Mouse (Mus musculus): ENCODE measurements around the gene Mbnl1.

Gene Mbnl1

DNA sequence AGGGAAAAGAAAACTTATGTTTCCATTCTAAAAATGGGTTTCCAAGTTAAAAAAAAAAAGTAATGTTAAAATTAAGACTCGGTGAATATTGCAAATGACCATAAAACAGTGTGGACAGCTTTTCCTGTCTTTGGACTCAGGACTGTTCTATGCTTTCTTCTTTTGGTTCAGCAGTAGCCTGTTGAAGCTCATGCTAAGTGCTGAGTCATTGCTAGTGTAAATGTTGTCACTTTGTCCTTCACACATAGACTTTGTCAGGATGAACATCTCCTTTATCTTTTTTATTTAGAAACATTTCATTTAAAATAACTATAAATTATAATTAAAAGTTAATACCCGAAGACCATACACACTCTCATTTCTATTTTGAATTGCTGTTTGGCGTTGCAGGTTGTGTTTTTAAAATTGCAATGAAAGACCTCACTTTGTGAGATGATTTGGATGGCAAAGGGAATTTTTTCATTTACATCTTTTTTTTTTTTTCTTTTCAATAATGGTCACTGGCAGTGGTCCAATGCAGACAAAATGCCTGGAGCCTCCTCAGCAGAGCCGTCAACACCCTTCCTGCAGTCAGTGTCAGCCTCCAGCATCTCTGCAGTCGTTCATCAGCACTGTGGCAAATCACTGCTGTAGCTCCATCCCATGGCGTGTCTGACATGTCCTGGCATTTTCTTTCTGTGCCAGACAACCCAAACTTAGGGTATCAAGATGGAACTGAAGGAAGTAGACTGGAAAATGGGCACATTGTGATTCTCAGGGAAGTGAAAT is 96.4 kb downstream of the Mbnl1 start:
- DNase-seq (ENCODE audit: low spot score) = no peak

DNA sequence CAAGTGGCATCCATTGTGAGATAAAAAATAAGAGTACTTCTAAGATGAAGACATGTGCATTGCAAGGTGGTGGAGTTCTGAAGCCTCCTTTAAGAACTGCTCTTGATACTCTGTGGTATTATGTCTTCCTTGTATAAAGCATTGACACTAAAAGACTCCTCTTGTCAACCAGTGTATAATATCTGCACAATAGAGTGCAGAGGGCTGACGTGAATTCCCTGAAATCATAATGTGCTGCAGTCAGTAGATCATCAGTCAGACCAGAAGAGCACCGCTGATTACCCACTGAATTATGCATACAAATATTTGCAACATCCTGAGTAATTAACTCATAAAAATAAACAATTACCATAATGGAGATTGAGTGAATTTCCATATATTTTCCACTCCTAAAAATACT is 97.2 kb downstream of the Mbnl1 start:
- DNase-seq (ENCODE audit: low spot score) = no peak

DNA sequence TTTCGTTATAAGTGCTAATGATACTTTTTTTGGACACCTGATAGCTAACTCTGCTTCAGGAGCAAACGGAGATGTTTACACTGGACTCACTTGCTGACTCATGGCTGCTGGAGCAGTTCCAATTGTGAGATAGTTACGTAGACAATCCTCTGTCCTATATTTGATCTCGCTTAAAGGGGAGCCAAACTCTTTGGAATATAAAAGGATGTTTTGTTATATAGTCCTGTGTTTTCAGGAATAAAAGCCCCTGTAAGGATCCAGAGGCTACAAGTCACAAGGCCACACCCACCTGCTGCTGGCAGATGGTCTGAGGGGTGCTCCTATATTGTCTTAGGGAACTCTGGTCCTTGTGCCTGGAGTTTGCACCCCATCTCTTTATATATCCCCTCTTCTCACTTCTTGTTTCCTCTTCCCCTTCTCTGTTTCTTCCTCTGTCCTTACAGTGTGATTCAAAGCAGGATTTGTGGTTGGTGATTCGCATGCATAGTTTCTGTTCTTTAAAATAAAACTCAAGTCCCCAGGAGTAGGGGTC is 97.9 kb downstream of the Mbnl1 start:
- no peak for DNase-seq (ENCODE audit: low spot score)

DNA sequence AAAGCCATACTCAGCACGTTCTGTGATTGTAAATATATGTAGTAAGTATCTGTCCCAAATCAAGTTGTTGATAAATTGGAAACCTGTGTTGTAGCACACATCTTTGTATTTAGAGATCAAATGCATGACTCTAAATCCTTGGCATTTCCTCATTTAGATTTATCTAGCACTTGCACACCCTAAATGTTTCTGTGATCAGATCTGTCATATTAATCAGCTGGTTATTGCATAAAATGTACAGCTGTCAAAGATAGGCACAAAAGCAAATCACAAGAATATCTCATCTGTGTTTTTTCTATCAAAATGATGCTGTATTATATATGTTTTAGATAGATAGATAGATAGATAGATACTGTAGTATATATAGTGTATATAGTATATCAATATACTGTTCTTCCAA is 98.9 kb downstream of the Mbnl1 start:
- DNase-seq (ENCODE audit: low spot score) = no peak

DNA sequence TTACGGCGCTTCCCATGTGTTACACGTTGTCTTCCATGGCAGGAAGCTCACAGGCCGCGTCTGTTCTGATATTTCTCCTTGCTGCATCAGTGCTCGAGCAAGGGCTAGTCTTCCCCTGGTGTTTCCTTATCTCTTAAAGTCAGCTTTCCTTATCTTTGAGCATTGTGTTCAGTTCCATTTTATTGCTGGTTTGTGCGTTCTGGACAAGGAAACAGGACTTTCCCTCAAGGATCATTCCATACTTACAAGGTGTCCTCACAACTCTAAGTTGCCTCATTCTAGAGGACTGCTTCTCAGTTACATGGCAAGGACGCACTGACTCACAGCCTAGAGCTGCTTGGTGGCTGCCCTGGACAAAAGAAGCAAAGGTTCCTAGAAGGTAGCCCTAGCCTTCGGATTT is 101.6 kb downstream of the Mbnl1 start:
- no peak for DNase-seq (ENCODE audit: low spot score)

DNA sequence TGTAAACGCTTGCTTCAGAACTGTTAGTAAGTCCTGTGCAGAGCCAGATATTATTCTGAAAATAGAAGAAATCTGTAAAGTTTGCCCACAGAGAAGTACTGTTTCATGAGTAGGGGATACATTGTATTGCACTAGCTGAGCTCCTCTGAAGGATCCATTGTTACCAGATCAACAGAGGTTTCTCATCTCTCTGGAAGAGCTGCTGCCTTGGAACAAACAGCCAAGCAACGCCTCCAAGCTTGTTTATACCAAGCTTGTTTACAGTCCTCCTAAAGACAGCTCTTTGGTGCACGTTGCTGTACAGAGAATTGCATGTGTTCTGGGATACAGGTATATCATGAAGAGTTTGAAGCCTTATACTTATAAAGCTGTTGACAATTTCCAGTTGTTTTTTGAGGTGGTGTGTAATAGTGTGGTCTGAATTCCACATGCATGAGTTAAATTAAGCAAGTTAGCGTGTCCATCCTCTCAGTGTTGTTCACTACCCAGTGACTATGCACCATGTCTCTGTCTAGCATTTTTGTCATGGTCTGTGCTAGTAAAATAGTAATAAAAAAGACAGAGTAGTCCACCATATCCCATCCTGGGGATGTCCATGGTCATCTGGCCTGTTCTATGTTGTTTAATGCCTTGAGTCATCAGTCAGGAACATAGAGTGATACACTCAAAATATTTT is 102.4 kb downstream of the Mbnl1 start:
- no peak for DNase-seq (ENCODE audit: low spot score)

DNA sequence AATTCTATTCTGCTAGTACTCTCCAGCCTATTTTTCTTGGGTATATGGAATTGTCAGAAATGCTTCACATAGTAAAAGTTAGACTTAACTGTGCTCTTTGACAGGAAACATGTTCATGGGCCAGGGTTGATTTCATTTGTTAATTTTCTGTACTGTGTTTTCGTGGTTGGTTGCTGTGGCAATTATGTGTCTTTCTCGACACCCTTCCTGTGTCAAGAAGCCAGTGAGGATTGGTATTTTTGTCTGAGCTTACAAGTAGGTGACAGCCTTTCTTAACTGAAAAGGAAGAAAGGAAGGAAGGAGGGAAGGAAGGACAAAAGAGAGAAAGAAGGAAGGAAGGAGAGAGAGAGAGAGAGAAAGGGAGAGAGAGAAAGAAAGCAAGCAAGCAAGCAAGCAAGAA is 103.3 kb downstream of the Mbnl1 start:
- DNase-seq (ENCODE audit: low spot score) = no peak

DNA sequence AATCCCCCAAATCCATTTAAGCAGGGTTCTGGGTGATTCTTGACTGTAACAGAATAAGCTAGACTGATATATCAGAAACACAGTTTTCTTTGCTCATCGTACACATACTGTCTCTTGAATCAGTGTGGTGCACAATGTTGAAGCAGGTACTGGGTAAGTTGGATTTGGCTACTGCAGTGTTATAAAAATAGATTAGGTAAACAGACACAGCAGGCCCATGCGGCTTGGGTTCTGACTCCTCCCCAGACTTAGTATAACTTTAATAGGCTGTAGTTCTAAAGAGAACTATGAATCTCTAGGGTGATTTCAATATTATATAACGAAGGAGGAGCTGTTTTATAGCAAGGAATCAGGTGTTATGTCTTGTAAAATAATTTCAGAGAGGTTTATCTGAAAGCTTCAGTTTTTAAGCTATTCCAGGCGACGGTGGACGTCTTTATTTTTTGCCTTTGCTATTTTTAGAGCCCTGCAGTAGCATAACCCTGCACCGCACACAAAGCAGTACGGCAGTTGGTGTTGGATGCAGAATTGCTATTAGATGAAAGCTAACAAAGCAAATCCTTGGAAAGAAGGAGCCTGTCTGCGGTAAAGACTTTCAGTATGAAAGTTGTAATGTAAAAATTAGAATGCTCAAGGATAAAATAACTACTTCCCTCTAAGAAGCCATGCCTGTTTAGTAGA is 103.9 kb downstream of the Mbnl1 start:
- no peak for DNase-seq (ENCODE audit: low spot score)

DNA sequence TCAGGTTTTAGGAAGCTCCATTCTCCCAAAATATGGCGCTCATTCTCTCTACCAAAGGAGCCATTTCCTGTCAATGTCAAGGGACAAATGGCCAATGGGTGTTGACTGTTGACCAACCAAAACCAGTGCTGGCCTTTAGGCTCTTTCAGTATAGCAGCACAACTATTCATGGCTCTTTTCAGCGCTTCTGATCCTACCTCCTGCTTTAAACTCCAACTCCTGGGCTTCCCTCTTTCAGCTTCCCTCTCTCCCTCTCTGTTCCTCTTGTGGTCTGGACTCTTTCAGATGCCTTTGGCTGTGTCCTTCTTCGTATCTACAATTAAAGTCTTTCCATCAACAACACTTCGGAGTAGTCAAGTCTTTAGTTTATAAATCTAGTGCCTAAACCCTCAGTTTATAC is 107.2 kb downstream of the Mbnl1 start:
- DNase-seq (ENCODE audit: low spot score) = no peak

DNA sequence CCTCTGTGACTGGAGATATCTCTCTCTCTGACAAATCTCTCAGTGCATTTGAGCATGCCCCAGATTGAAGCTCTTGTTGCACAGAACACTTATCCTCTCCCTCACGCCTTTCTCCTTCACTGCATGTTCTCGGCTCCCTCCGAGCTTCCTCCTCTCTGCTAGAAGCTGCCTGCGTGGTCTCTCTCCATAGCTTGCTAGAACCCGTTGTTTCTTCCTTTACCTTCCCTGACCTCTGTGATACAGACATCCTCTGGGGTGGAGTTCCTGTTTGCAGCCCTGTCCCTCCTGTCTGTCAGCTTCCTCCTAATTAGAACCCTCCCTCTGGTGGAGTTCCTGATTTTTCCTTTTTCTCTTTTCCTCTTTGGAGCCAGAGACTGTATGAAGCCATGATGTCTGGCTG is 108.1 kb downstream of the Mbnl1 start:
- DNase-seq (ENCODE audit: low spot score) = no peak

DNA sequence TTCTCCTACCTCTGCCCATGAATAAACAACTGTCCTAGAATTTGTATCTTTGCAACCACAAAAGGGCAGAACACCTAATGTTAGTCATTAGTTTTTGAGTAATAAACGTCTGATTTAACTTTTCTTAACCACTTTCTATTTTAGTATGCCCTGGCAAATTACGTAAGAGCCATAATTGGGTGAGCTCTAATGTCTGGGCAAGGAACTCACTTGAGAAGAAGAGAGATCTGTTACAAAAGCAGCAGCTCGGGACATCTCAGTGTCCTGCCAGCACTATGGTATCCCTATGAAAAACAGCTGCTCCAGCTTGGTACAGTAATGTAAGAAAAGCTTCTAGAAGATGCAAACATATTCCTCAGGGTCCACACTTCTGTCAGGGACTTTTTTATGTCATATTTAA is 109.5 kb downstream of the Mbnl1 start:
- DNase-seq (ENCODE audit: low spot score) = no peak

DNA sequence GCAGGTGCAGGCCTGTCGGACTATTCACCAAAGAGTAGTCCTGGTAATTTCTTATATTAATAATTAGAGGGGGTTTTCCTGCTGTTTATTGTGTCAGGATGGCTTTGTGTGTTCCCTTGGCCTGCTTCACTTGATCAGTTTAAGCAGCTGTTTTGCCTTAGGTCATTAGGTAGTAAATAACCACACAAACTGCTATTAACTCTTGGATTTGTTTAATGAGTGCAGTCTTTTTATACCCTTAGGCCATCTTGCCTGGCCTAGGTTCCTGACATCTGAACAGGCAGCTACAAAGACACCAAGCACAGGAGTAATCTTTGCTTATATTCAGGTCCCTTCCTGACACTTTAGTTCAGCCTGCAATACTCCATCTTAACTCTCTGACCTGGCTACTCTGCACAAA is 110.0 kb downstream of the Mbnl1 start:
- DNase-seq (ENCODE audit: low spot score) = no peak

DNA sequence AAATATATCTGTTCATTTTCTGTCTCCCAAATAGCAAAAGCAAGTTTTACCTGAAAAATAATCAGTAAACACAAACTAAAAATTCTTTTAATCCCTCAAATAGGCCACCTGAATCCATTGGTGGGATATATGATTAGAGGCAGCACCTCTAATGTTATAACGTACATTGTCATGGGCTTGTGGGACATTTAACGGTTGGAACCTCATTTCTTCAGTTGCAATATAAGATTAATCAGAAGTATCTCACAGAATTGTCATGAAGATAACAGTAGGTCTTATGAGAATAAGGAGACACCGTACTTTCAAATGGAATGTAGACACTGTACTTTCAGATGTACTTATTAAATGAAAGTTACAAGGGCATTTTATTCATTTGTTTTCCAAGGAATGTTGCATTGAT is 112.1 kb downstream of the Mbnl1 start:
- DNase-seq (ENCODE audit: low spot score) = no peak

DNA sequence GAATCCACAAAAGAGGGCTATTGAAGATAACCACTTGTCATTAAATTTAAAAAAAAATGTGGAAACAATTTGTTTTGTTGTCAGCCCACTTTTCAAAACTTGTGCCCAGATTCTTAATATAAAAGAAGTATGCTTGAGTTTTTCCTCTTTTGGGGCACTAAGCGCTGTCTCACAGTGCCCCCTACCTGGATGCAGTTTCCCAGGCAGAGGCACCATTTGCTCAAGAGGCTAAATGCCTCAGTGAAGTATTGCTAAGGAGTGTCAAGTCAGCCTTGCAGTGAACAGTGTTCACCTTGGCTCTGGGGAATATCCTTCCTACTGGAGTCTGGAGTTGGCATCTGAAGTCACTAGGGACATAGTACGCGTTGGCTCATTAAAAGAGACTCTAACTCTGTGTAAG is 113.4 kb downstream of the Mbnl1 start:
- no peak for DNase-seq (ENCODE audit: low spot score)

DNA sequence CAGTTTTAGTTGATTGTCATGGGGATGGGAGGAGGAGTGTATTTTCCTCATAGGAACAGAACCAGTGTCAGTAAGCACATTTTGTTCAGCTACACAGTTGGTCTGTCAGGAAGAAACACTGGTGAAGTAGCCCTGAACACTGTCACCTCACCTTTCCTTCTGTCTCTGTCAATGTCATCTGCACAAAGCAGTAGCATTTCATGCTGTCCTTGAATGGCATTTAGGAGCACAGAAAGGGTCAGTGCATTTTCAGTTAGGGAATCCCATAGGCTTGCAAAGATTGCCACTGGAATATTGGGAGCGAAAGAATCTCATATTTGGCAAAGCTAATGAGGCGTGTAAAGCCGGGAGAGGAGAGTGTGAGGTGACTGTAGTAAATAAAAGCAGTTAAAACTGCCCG is 114.5 kb downstream of the Mbnl1 start:
- no peak for DNase-seq (ENCODE audit: low spot score)

DNA sequence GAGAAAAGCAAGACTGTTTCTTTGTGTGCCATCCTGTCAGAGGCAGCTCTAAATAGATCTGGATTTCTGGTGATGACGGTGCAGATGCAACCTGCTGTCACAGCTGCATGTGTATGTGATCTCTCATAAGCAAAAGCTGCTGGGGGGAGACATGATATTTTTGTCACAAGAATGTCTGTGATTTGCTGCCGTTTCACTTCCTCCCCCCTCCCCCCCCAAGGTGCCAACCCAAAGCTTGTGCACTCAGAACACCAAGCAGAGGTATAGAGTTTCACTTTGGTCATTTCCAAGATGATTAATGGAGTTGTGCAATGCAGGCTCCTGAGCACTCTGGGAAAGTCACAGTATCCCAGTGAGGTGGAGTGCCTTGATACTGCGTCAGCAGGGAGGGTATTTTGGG is 116.7 kb downstream of the Mbnl1 start:
- no peak for DNase-seq (ENCODE audit: low spot score)

DNA sequence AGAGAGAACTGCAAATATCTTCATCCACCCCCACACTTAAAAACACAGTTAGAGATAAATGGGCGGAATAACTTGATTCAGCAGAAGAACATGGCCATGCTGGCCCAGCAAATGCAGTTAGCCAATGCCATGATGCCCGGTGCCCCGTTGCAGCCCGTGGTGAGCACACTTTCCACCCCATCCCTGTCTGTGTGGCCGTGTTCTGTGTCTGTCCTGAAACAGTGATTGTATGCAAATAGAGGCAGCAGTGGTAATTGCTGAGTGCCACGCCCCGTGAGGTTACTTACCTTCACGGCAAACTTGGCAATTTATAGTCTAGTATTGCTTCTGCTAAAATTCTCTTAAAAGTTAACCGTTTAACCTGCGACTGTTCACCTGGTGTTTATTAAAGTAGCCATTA is 123.0 kb downstream of the Mbnl1 start:
- no peak for DNase-seq (ENCODE audit: low spot score)

DNA sequence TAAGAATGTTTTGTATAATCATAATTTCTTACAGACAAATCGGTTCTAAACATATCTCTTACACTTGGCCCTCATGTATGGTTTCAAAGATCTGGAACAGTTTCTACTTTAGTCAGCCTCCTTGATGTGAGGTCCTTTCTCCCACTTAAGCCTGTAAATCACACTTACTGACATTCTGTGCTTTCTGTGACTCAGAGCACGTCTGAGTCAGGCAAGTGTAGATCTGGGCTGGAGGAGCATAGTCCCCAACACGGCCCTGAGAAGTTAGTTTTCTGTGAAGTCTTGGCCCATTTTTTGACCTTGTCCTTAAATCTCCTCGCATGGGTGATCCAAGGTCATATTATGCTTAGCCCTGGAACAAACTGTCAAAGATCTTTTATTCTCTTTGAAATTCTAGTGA is 124.4 kb downstream of the Mbnl1 start:
- no peak for DNase-seq (ENCODE audit: low spot score)

DNA sequence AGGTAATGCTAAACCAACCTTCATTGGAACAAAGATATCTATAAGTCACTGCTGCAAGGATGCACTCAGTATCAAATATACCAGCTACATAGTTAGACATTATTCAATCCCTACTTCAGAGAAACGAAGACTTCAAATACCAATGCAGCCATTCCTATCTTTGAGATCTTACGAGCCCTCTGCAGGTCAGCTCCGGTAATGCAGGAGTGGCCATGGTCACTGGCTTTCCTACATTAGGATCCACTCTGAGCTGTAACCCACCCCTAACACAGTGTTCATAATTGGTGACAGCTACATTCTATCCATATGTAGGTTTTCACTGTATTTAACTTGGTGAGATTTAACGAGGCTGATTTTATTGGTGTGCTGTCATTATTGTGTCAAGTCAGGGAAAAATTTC is 129.1 kb downstream of the Mbnl1 start:
- DNase-seq (ENCODE audit: low spot score) = peak; percentile 69

DNA sequence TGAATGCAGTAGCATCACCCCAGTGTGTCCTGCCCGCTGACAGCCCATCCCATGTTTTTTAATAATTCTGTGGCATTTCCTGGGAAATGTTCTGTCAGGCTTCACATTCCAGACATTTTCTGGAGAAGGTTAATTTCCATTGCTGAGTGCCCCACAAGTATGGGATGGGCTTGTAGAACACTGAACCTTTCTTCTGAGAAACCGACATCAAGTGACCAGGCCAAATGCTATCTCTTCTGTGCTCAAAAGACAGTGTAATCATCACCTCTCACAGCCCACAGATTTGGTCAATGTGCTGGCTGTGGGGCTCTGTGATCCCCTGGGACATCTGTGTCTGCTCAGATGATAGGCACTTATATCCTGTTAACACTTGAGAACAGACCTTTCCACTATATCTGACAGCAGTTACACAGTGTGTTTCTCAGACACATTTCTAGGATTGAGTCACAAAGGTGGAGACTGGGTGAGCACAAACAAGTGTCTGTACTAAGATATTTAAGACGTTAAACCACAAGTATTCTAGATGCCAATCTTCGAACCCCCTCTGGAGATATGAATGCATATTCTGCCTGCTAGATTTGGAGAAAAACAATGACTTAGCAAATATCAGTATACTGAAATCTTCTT is 130.4 kb downstream of the Mbnl1 start:
- no peak for DNase-seq (ENCODE audit: low spot score)

DNA sequence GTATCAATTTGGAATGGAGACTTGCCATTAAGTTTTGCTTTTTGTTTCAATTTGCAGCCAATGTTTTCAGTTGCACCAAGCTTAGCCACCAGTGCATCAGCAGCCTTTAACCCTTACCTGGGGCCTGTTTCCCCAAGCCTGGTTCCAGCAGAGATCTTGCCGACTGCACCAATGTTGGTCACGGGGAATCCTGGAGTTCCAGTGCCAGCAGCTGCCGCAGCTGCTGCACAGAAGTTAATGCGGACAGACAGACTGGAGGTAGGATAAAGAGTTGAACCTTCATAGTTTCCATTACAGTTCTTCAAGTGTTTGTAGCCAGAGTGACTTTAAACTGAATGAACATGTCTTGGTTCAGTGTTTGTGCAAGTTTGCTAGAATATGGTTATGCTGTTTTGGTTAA is 131.0 kb downstream of the Mbnl1 start:
- no peak for DNase-seq (ENCODE audit: low spot score)

DNA sequence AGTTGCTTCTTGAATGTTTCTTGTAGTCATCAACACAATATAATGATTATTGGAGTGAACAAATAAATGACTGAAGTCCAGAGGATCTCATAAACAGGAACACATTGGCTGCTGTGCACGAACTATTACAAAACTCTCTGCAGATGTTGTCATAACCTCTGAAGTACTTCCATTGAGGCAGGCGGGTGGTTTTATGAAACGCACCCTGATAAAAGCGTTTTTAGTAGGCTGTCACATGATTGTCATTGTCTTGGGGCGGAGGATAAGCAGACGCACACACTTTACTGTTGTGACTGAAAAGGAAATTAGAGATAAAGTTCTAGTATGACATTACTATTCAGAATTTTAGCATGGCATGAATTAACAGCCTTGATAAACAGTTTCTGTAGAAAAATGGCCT is 131.6 kb downstream of the Mbnl1 start:
- DNase-seq (ENCODE audit: low spot score) = no peak

DNA sequence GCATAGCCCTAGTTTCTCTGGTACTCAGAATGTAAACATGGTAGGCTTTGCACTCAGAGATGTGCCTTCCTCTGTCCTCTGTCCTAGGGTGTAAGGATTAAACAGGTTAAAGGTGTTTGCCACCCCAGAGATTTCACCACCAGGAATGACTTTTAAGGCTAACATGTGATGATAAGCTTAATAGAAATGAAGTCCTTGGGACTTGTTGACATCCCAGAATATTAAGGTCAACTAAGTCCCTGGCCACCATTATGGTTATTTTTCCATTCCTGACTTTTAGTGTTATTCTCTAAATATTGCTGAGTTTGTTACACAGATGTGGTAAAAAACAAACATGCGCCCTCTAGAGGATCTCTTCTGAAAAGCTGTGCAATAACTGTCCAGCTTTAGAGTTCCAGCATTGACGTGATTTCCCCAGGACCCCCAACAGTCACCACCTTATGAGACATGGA is 136.3 kb downstream of the Mbnl1 start:
- DNase-seq (ENCODE audit: low spot score) = no peak

All from left cerebral cortex, adult 11 months (tissue).